Mouse (Mus musculus) heart, postnatal 4 days (tissue): ENCODE measurements around the gene Trpm1. TPM values are rescaled to one million over a fixed set of nuclear protein-coding genes. Genes with fewer than 3 reads are reported as not detected.
A peak's percentile ranks its signal among the peaks of the same experiment; 100 is the strongest.

Experiments
- DNase-seq: peaks from one replicate; pipeline ENCODE4 v3.0.0; 2021
- total RNA-seq, 2 experiments: library from RNA; stranded (reverse); gene quantifications; 2 replicates each; pipeline ENCODE4 v1.2.3; 2021

Gene Trpm1
- total RNA-seq, 2 experiments from 2014 or later, result not detected

- DNase-seq, result no peak
These were observed 80.7 kb downstream of the Trpm1 start for GRCm38 (mm10) chr7:64234310-64234820.

- DNase-seq, result no peak
These were observed 82.9 kb downstream of the Trpm1 start for GRCm38 (mm10) chr7:64236521-64236920.

- DNase-seq, result no peak
These were observed 84.1 kb downstream of the Trpm1 start for GRCm38 (mm10) chr7:64237747-64238146.

- DNase-seq, result no peak
These were observed 84.9 kb downstream of the Trpm1 start for GRCm38 (mm10) chr7:64238410-64239086.

- no peak for DNase-seq
These were observed 85.6 kb downstream of the Trpm1 start for GRCm38 (mm10) chr7:64239138-64239805.

GRCm38 (mm10) chr7:64239806-64240315 lies 86.2 kb downstream of the Trpm1 start:
- no peak for DNase-seq

- no peak for DNase-seq
These were observed 88.8 kb downstream of the Trpm1 start for GRCm38 (mm10) chr7:64242424-64242823.

GRCm38 (mm10) chr7:64244371-64244770 lies 90.7 kb downstream of the Trpm1 start:
- DNase-seq, result no peak

- no peak for DNase-seq
These were observed 93.1 kb downstream of the Trpm1 start for GRCm38 (mm10) chr7:64246713-64247112.

- DNase-seq, result no peak
These were observed 94.7 kb downstream of the Trpm1 start for GRCm38 (mm10) chr7:64248352-64248751.

- DNase-seq, result no peak
These were observed 96.1 kb downstream of the Trpm1 start for GRCm38 (mm10) chr7:64249715-64250114.

GRCm38 (mm10) chr7:64250417-64250816 lies 96.8 kb downstream of the Trpm1 start:
- DNase-seq, result no peak

GRCm38 (mm10) chr7:64253736-64254135 lies 100.1 kb downstream of the Trpm1 start:
- DNase-seq, result no peak

GRCm38 (mm10) chr7:64265502-64266279 lies 112.1 kb downstream of the Trpm1 start:
- DNase-seq, result no peak

GRCm38 (mm10) chr7:64266587-64266986 lies 113.0 kb downstream of the Trpm1 start:
- DNase-seq, result no peak

- DNase-seq, result no peak
These were observed 118.3 kb downstream of the Trpm1 start for GRCm38 (mm10) chr7:64271926-64272325.

GRCm38 (mm10) chr7:64275518-64275917 lies 121.9 kb downstream of the Trpm1 start:
- DNase-seq, result no peak

GRCm38 (mm10) chr7:64276921-64277320 lies 123.3 kb downstream of the Trpm1 start:
- no peak for DNase-seq

- no peak for DNase-seq
These were observed 124.9 kb downstream of the Trpm1 start for GRCm38 (mm10) chr7:64278526-64278925.

GRCm38 (mm10) chr7:64279548-64279947 lies 125.9 kb downstream of the Trpm1 start:
- DNase-seq, result no peak

GRCm38 (mm10) chr7:64286566-64286965 lies 132.9 kb downstream of the Trpm1 start:
- no peak for DNase-seq

GRCm38 (mm10) chr7:64287414-64288091 lies 133.9 kb downstream of the Trpm1 start, which contains the start of gene Mtmr10:
Gene Mtmr10, plus strand, starts transcription at chr7:64287653.
- DNase-seq, result peak; percentile 99
